Mouse (Mus musculus) neural tube, embryonic 15.5 days (tissue): Measurements from ENCODE around the gene Tepsin. TPM values are rescaled to one million over a fixed set of nuclear protein-coding genes. Genes with fewer than 3 reads are reported as not detected.

Experiments
- ATAC-seq: fragments of 200-750 bp; cut with Nextera tagmentation; 2 replicates; pipeline ENCODE4 v1.8.0; 2017; ENCODE audit warnings: mild to moderate bottlenecking, moderate TSS enrichment, moderate library complexity; ENCODE audit not compliant: low FRiP score
- H3K27ac ChIP-seq: fragments of 300-500 bp; sonication (generic); replicated peaks from 2 replicates; pipeline ENCODE4 v1.5.1; 2015; ENCODE audit warnings: mild to moderate bottlenecking, inconsistent platforms
- H3K27me3 ChIP-seq: fragments of 300-500 bp; sonication (generic); replicated peaks from 2 replicates; pipeline ENCODE4 v1.6.1; 2015; ENCODE audit warnings: inconsistent platforms
- H3K36me3 ChIP-seq: fragments of 300-500 bp; sonication (generic); 2 replicates; pipeline ENCODE4 v1.6.1; 2015; ENCODE audit warnings: inconsistent platforms
- H3K4me1 ChIP-seq: fragments of 300-500 bp; sonication (generic); 2 replicates; pipeline ENCODE4 v1.6.1; 2015; ENCODE audit warnings: inconsistent platforms
- H3K4me2 ChIP-seq: fragments of 300-500 bp; sonication (generic); 2 replicates; pipeline ENCODE4 v1.6.1; 2015; ENCODE audit warnings: inconsistent platforms, mild to moderate bottlenecking, moderate library complexity
- H3K4me3 ChIP-seq: fragments of 300-500 bp; sonication (generic); replicated peaks from 2 replicates; pipeline ENCODE4 v1.5.1; 2015; ENCODE audit warnings: mild to moderate bottlenecking, inconsistent platforms
- H3K9ac ChIP-seq: fragments of 300-500 bp; sonication (generic); replicated peaks from 2 replicates; pipeline ENCODE4 v1.6.1; 2015; ENCODE audit warnings: mild to moderate bottlenecking, inconsistent platforms
- H3K9me3 ChIP-seq: fragments of 300-500 bp; sonication (generic); replicated peaks from 2 replicates; pipeline ENCODE4 v1.6.1; 2016; ENCODE audit warnings: inconsistent platforms
- WGBS: fragments of 180-500 bp; shearing (Covaris S2); methylation state at CpG from one replicate; pipeline ENCODE4 v1.1.7; 2015; ENCODE audit warnings: mixed read lengths; 5-methylcytosine and 5-hydroxymethylcytosine counted together
- polyA plus RNA-seq: library from polyadenylated mRNA; unstranded; fragments of >200 nt; fragmentation: Nextera tagmentation; extraction: Ambion mirVana; gene quantifications from 2 replicates; pipeline ENCODE4 v1.2.1, GENCODE M21; 2015

Gene Tepsin
- 22.3 and 23.9 TPM in 2 replicates for polyA plus RNA-seq

DNA sequence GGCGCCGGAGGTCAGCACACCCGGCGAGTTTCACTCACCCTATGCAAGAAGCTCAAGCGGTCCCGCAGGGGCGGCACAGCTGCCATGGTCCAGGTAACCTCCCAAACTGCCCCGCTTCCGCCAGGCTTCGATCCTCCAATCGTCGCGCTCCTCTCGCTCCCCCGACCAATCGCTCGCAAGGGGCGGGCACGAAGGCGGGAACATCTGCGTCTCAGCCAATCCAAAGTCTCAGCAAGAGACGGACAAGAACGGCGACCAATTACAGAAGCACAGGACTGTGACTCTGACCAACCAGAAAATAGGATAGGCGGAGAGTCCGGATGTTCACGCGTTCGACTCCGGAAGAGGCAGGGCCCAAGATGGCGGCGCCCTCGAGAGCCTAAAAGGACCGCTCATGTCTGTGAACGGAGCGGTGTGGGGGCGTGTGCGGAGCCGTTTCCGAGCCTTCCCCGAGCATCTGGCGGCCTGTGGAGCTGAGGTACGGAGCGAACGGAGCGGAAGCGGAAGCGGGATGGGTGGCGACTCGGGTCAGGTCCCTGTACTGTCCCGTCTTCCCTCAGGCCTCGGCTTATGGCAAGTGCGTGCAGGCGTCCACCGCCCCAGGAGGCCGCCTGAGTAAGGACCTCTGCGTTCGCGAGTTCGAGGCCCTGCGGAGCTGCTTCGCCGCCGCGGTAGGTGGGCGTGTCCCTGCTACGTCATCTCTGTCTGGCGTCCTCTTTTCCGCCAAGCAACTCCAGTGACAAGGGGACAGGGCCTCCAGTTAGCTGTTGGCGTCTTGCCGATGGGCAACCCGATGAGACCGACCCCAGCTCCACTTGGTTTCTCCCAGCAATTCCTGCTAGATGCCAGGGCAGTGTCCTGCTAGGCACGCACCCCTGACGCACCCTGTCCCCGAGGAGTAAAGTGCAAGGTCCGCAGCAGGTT, at the start of gene Tepsin, which contains the start of gene Ndufaf8:
TSS of gene Tepsin (minus strand) at position 144 of the 924 bp plus-strand sequence.
TSS of gene Ndufaf8 (plus strand) at position 341 of the 924 bp plus-strand sequence.
- H3K9me3 ChIP-seq = no peaks in the 10 kb centered on the region
- ATAC-seq = peak; percentile 96
- under 1% methylated on average over 77 of the region's 77 CpGs for WGBS
- H3K9ac ChIP-seq = peak within 1 kb of the TSS; percentile 78
- H3K27ac ChIP-seq = peak within 1 kb of the TSS; percentile 95
- H3K4me1 ChIP-seq = peaks cover 31% of the 10 kb centered on the region
- H3K36me3 ChIP-seq = peaks cover 17% of the 10 kb centered on the region
- peak within 1 kb of the TSS; percentile 71 for H3K4me3 ChIP-seq
- H3K27me3 ChIP-seq = no peaks in the 10 kb centered on the region
- peak within 1 kb of the TSS; percentile 94 for H3K4me2 ChIP-seq

- Histone ChIP-seq H3K36me3 (0 out of 2 replicates have a peak, but pooled peaks cover 7% of the 10 kb centered on the region), H3K4me3 (no peak overlapping the region), H3K27ac (no peak overlapping the region), H3K4me1 (peaks cover 18% of the 10 kb centered on the region), H3K27me3 (no peaks in the 10 kb centered on the region), H3K9me3 (no peaks in the 10 kb centered on the region), H3K9ac (no peak overlapping the region), H3K4me2 (no peak overlapping the region)
- WGBS = 80% methylated on average over 13 of the region's 13 CpGs
- no peak for ATAC-seq
Observed at GRCm38 (mm10) chr11:120143708-120144497, 45.4 kb upstream of the Tepsin start.

DNA sequence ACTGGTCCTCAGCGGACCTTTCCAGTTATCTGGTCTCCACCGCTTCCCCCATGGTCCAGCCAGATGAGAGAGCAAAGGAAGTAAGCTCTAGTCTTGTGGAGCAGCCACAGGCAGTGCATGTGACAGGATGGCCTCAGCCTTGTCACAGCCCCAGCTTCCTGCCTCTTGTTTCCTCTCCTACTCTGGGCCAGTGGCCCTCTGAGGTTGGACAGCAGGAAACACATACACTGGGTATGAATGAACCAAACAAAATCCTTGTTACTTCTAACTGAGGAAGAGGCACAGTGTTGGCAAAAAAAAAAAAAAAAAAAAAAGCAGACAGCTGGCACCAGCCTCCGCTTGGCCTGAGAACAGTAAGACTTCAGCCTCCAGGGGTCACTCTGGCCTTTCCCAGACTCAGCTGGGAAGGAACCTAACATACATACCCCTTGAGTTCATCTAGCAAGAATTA, 44.1 kb upstream of the Tepsin start:
- Histone ChIP-seq H3K4me1 (peaks cover 24% of the 10 kb centered on the region), H3K4me3 (no peak overlapping the region), H3K9me3 (no peaks in the 10 kb centered on the region), H3K27me3 (no peaks in the 10 kb centered on the region), H3K36me3 (0 out of 2 replicates have a peak, but pooled peaks cover 10% of the 10 kb centered on the region), H3K9ac (no peak overlapping the region), H3K4me2 (no peak overlapping the region), H3K27ac (no peak overlapping the region)
- 74% methylated on average over 3 of the region's 3 CpGs for WGBS
- ATAC-seq = no peak

DNA sequence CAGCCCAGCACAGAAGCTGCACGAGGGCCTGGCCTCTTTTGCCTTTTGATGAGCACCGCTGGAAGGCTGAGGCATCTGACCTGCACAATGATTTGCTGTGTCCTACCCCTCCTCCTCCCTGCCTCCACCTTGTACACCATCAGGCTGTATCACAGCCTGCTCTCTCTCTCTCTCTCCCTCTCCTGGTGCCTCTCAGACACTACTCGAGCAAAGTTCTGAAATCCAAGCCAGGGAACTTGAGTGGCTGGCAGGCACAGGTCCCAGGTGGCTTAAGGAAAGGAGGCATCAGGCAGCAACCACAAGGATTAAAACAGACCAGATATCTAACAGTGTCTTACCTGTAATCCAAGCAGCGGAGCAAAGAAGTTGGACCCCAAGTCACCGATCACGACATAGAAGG, 41.7 kb upstream of the Tepsin start:
- H3K9ac ChIP-seq = no peak overlapping the region
- peaks cover 8% of the 10 kb centered on the region; the same call in 1 of the 2 replicates for H3K36me3 ChIP-seq
- peaks cover 40% of the 10 kb centered on the region for H3K4me1 ChIP-seq
- no peaks in the 10 kb centered on the region for H3K9me3 ChIP-seq
- no peak overlapping the region for H3K4me2 ChIP-seq
- H3K27ac ChIP-seq = no peak overlapping the region
- H3K4me3 ChIP-seq = no peak overlapping the region
- 72% methylated on average over 6 of the region's 6 CpGs for WGBS
- no peaks in the 10 kb centered on the region for H3K27me3 ChIP-seq
- ATAC-seq = no peak

- Histone ChIP-seq H3K27me3 (no peaks in the 10 kb centered on the region), H3K9me3 (no peaks in the 10 kb centered on the region), H3K4me3 (no peak overlapping the region), H3K4me2 (no peak overlapping the region), H3K9ac (no peak overlapping the region), H3K4me1 (peaks cover 33% of the 10 kb centered on the region), H3K36me3 (peaks cover 14% of the 10 kb centered on the region), H3K27ac (no peak overlapping the region)
- ATAC-seq = no peak
- WGBS = 90% methylated on average over 10 of the region's 10 CpGs
Observed at GRCm38 (mm10) chr11:120139309-120139731, 40.8 kb upstream of the Tepsin start.

DNA sequence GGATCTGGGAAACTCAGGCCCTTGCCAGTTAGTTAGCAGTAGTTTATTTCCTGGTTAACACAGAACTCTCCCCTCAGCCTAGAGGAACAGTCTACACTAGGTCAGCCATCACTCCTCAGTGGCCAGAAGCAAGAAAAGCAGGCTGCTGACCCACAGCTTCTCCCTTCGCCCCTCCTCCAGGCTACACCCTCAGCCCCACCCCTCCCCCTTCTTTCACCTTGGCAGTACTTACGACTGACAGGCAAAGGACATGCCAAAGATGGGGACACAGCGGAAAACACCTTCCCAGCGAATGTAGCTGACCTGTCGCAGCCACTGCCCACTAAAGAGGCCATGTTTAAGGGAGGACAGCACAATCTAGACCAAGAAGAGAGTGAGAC, 39.1 kb upstream of the Tepsin start:
- no peaks in the 10 kb centered on the region for H3K27me3 ChIP-seq
- no peaks in the 10 kb centered on the region for H3K9me3 ChIP-seq
- peaks cover 28% of the 10 kb centered on the region for H3K36me3 ChIP-seq
- ATAC-seq = no peak
- 0 out of 2 replicates have a peak overlapping the region, but pooled peaks have one; percentile 2 for H3K27ac ChIP-seq
- H3K4me1 ChIP-seq = peaks cover 23% of the 10 kb centered on the region
- 56% methylated on average over 5 of the region's 5 CpGs for WGBS
- H3K4me3 ChIP-seq = no peak overlapping the region
- H3K9ac ChIP-seq = no peak overlapping the region
- H3K4me2 ChIP-seq = no peak overlapping the region

GRCm38 (mm10) chr11:120136796-120137624, 38.5 kb upstream of the Tepsin start:
- Histone ChIP-seq H3K9ac (no peak overlapping the region), H3K27ac (0 out of 2 replicates have a peak overlapping the region, but pooled peaks have one; percentile 2), H3K4me3 (no peak overlapping the region), H3K4me1 (peaks cover 23% of the 10 kb centered on the region), H3K27me3 (no peaks in the 10 kb centered on the region), H3K9me3 (no peaks in the 10 kb centered on the region), H3K36me3 (peaks cover 30% of the 10 kb centered on the region), H3K4me2 (no peak overlapping the region)
- ATAC-seq = no peak
- 52% methylated on average over 23 of the region's 23 CpGs for WGBS

DNA sequence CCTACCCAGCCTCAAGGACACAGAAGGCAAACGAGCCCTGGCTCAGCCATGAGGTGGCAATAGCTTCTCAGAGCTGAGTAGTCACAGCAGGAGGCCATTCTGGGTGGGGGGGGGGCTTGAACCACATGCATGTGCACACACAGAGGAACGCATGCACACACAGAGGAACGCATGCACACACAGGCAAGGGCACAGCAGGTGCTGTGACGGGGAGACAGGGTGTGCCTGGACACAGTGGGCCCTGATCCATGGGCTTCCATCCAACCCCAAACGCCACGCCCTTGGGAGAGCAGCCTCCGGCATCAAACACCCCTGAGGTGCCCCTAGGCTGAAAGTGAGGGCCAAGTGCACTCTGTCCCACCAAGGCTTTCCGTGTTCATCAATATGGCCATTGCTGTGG, 37.7 kb upstream of the Tepsin start:
- Histone ChIP-seq H3K4me3 (no peak overlapping the region), H3K4me1 (peaks cover 23% of the 10 kb centered on the region), H3K9ac (no peak overlapping the region), H3K36me3 (peaks cover 35% of the 10 kb centered on the region), H3K27ac (no peak overlapping the region), H3K27me3 (no peaks in the 10 kb centered on the region), H3K4me2 (no peak overlapping the region), H3K9me3 (no peaks in the 10 kb centered on the region)
- WGBS = 73% methylated on average over 8 of the region's 8 CpGs
- no peak; the same call in 1 of the 2 replicates for ATAC-seq

GRCm38 (mm10) chr11:120134847-120135530, 36.5 kb upstream of the Tepsin start:
- H3K27ac ChIP-seq = no peak overlapping the region
- H3K27me3 ChIP-seq = no peaks in the 10 kb centered on the region
- H3K4me3 ChIP-seq = no peak overlapping the region
- ATAC-seq = no peak
- peaks cover 38% of the 10 kb centered on the region for H3K36me3 ChIP-seq
- no peak overlapping the region for H3K4me2 ChIP-seq
- H3K9me3 ChIP-seq = no peaks in the 10 kb centered on the region
- H3K4me1 ChIP-seq = peaks cover 23% of the 10 kb centered on the region
- no peak overlapping the region for H3K9ac ChIP-seq
- 95% methylated on average over 9 of the region's 9 CpGs for WGBS

DNA sequence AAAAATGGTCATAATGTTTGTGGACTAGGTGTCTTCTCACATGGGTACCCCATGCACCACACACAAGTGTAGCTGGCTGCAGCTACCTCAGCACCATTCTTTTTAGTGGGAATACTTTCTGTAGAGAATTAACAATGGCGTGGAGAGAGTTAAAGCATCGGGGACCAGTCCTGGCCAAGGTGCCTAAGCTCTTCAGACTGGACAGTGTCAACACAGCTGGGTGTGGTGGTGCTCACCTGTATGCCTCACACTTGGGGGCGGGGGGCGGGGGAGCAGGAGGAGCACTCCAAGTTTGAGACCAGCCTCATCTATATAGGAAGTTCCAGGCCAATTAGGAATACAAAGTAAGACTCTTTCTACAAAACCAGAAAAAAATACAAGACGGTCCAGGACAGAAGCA, 35.6 kb upstream of the Tepsin start:
- peaks cover 23% of the 10 kb centered on the region for H3K4me1 ChIP-seq
- WGBS = 96% methylated on average over 5 of the region's 5 CpGs
- no peak for ATAC-seq
- H3K4me2 ChIP-seq = no peak overlapping the region
- no peaks in the 10 kb centered on the region for H3K9me3 ChIP-seq
- no peaks in the 10 kb centered on the region for H3K27me3 ChIP-seq
- peaks cover 47% of the 10 kb centered on the region for H3K36me3 ChIP-seq
- no peak overlapping the region for H3K27ac ChIP-seq
- no peak overlapping the region for H3K4me3 ChIP-seq
- no peak overlapping the region for H3K9ac ChIP-seq
